Mouse (Mus musculus): ENCODE results near the gene Olfr1082.
"Not testable (repeated sequence)": the region's sequence is repeated elsewhere in the genome, so short reads cannot be mapped to it uniquely, and the experiment has no call there.

Gene Olfr1082

DNA sequence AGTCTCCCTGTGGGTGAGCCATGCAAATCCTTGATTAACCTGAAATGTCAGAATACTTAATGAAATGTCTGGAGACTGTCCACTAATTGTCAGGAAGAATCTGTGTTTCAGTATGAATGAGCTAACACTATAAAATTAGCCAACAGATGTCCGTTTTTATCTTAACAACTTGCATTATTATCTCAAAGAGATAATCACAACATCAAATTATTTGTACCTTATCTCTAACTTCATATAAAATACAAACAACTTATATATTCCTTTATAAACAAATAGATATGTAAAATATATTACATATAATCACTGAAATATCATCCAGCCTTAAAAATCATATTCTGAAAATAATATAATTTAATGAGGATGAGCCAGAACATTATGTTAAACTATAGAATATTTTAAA is at the start of gene Olfr1082:
Gene Olfr1082 (minus strand): TSS at position 101 of the 400 bp plus-strand sequence.
- not testable (repeated sequence) for DNase-seq (ENCODE audit: low spot score)

DNA sequence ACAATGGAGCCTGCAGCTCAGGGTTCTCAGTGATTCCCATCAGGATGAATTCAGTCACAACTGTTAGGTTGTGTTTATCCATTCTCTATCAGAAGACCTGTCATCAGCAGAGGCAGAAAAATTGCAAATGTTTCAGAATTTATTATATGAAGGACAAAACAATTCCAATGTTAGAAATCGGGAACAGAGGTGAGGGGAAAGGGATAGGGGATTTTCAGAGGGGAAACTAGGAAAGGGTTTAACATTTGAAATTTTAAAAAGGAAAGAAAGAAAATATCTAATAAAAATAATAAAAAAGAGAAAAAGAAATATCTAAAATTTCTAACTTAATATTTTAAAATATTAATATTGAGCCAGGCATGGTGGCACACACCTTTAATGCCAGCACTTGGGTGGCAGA is 40.9 kb upstream of the Olfr1082 start, which contains the start of gene Olfr1084:
Gene Olfr1084 (minus strand): TSS at position 101 of the 400 bp plus-strand sequence.
- not testable (repeated sequence) for DNase-seq (ENCODE audit: low spot score)

DNA sequence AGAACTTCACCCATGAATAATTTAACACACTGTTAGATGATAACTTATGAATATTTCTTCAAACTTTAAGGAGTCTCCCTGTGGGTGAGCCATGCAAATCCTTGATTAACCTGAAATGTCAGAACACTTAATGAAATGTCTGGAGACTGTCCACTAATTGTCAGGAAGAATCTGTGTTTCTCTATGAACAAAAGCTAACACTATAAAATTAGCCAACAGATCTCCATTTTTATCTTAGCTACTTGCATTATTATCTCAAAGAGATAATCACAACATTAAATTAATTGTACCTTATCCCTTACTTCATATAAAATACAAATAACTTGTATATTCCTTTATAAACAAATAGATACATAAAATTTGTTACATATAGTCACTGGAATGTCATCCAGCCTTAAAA is 40.6 kb downstream of the Olfr1082 start, which contains the start of gene Olfr1080:
Gene Olfr1080 (minus strand): TSS at position 101 of the 400 bp plus-strand sequence.
- not testable (repeated sequence) for DNase-seq (ENCODE audit: low spot score)

Data from ovary, adult 18-20 months (tissue).